In genomic region chr9:54708085-54708484, GRCm38 (mm10) we compare ENCODE assay signal across 27 mouse cellular contexts. TPM values are rescaled to one million over a fixed set of nuclear protein-coding genes. Genes with fewer than 3 reads are reported as not detected.
DNase-seq lines count a peak whose midpoint lies in the region; ATAC-seq and TF ChIP-seq lines count a peak whose summit lies in the region.
"Had no signal": no experiment of that assay in that cellular context is flagged by ENCODE, and none has a peak within 500 bp of the region (broad histone marks: within the 10 kb centered on the region; RNA-seq: fewer than 3 reads in every experiment).

No protein-coding gene starts in this region.

- H3K36me3 ChIP-seq in forebrain, embryonic 13.5 days (ENCODE audit: poor library complexity, severe bottlenecking) = peaks cover 26% of the 10 kb centered on the region
- peaks cover 27% of the 10 kb centered on the region for H3K36me3 ChIP-seq in forebrain, embryonic 10.5 days (replicated peaks)
- peaks cover 3% of the 10 kb centered on the region; the same call in 1 of the 2 replicates for H3K36me3 ChIP-seq in forebrain, embryonic 16.5 days (ENCODE audit: control insufficient read depth, insufficient read depth)
- peaks cover 12% of the 10 kb centered on the region for H3K36me3 ChIP-seq in forebrain, embryonic 12.5 days (replicated peaks)
- peaks cover 62% of the 10 kb centered on the region for H3K36me3 ChIP-seq in heart, postnatal 0 days (replicated peaks; ENCODE audit: control insufficient read depth, insufficient read depth, low read length)
- peaks cover 20% of the 10 kb centered on the region for H3K36me3 ChIP-seq in heart, adult 2 months (ENCODE audit: control insufficient read depth, insufficient read depth, low read length)

- DNase-seq in forebrain, embryonic 10.5 days (ENCODE audit: extremely low spot score, low spot score) = no peak
- DNase-seq in heart, postnatal 0 days (ENCODE audit: low spot score) = no peak
- DNase-seq in heart, adult 2 months = no peak
- DNase-seq in cerebellum, adult 9-10 months = no peak
- DNase-seq: adrenal gland, postnatal 10 days; adrenal gland, postnatal 36 days; B cell, adult 2 months; embryo, embryonic 11 days; gastrocnemius, postnatal 25 days; heart, postnatal 10 days; heart, postnatal 36 days; kidney, adult 11 months; kidney, adult 8-10 months had no signal

- H3K4me3 ChIP-seq in forebrain, embryonic 13.5 days = no peak overlapping the region
- H3K4me3 ChIP-seq in forebrain, embryonic 10.5 days = no peak overlapping the region
- no peak overlapping the region for H3K4me3 ChIP-seq in forebrain, embryonic 16.5 days (replicated peaks; ENCODE audit: low read length)
- H3K4me3 ChIP-seq in forebrain, embryonic 12.5 days (replicated peaks) = no peak overlapping the region
- no peak overlapping the region for H3K4me3 ChIP-seq in heart, postnatal 0 days (ENCODE audit: low read depth, low read length)
- no peak overlapping the region for H3K4me3 ChIP-seq in heart, adult 2 months
- H3K4me3 ChIP-seq: embryonic facial prominence, embryonic 10.5 days; embryonic facial prominence, embryonic 13.5 days; erythroblast, embryonic 14.5 days; heart, embryonic 10.5 days; heart, embryonic 13.5 days; hindbrain, embryonic 10.5 days; hindbrain, embryonic 13.5 days; intestine, embryonic 15.5 days had no signal

- WGBS in forebrain, embryonic 13.5 days = 89% methylated on average over 5 of the region's 5 CpGs
- WGBS in forebrain, embryonic 10.5 days = 91% methylated on average over 5 of the region's 5 CpGs
- 82% methylated on average over 5 of the region's 5 CpGs for WGBS in forebrain, embryonic 16.5 days
- 90% methylated on average over 5 of the region's 5 CpGs for WGBS in forebrain, embryonic 12.5 days
- WGBS in heart, postnatal 0 days = 73% methylated on average over 5 of the region's 5 CpGs
- 65% methylated on average over 5 of the region's 5 CpGs for whole genome bisulfite sequencing in heart, adult 2 months

- H3K9me3 ChIP-seq in forebrain, embryonic 13.5 days (replicated peaks) = no peaks in the 10 kb centered on the region
- no peaks in the 10 kb centered on the region for H3K9me3 ChIP-seq in forebrain, embryonic 10.5 days
- H3K9me3 ChIP-seq in forebrain, embryonic 16.5 days (ENCODE audit: control insufficient read depth, low read length) = no peaks in the 10 kb centered on the region
- no peaks in the 10 kb centered on the region for H3K9me3 ChIP-seq in forebrain, embryonic 12.5 days
- no peaks in the 10 kb centered on the region for H3K9me3 ChIP-seq in heart, postnatal 0 days (replicated peaks; ENCODE audit: control insufficient read depth, low read length)
- H3K9me3 ChIP-seq: embryonic facial prominence, embryonic 10.5 days; embryonic facial prominence, embryonic 13.5 days; G1E; heart, embryonic 10.5 days; heart, embryonic 13.5 days; hindbrain, embryonic 10.5 days; hindbrain, embryonic 13.5 days; intestine, embryonic 15.5 days had no signal

- ATAC-seq in forebrain, embryonic 13.5 days = no peak
- no peak for ATAC-seq in forebrain, embryonic 16.5 days
- no peak for ATAC-seq in forebrain, embryonic 12.5 days (ENCODE audit: low FRiP score)
- no peak for ATAC-seq in heart, postnatal 0 days (ENCODE audit: insufficient read depth, low read depth)
- ATAC-seq: intestine, embryonic 15.5 days; Patski had no signal

- peak overlapping the region; percentile 22; the same call in 1 of the 2 replicates for H3K27ac ChIP-seq in forebrain, embryonic 13.5 days
- no peak overlapping the region for H3K27ac ChIP-seq in forebrain, embryonic 10.5 days
- peak overlapping the region; percentile 48 for H3K27ac ChIP-seq in forebrain, embryonic 16.5 days (ENCODE audit: low read length)
- H3K27ac ChIP-seq in forebrain, embryonic 12.5 days = no peak overlapping the region
- H3K27ac ChIP-seq in heart, postnatal 0 days (ENCODE audit: low read depth) = 0 out of 2 replicates have a peak overlapping the region, but pooled peaks have one; percentile 2
- H3K27ac ChIP-seq in heart, adult 2 months = no peak overlapping the region
- H3K27ac ChIP-seq: embryonic facial prominence, embryonic 10.5 days; embryonic facial prominence, embryonic 13.5 days; heart, embryonic 10.5 days; heart, embryonic 13.5 days; hindbrain, embryonic 10.5 days; hindbrain, embryonic 13.5 days; intestine, embryonic 15.5 days had no signal

- peaks cover 2% of the 10 kb centered on the region; the same call in 1 of the 2 replicates for H3K79me2 ChIP-seq in heart, adult 2 months (replicated peaks; ENCODE audit: control insufficient read depth, insufficient read depth, low read length)

- TF ChIP-seq EP300 in heart, postnatal 0 days (IDR thresholded peaks at IDR 0.05; ENCODE audit: low read depth) = no peak
- no peak for TF ChIP-seq EP300 in heart, adult 2 months (IDR thresholded peaks at IDR 0.05; ENCODE audit: insufficient read depth, low read depth, low read length)

- H3K9ac ChIP-seq in forebrain, embryonic 13.5 days = no peak overlapping the region
- no peak overlapping the region for H3K9ac ChIP-seq in forebrain, embryonic 16.5 days (replicated peaks; ENCODE audit: low read depth, low read length)
- no peak overlapping the region for H3K9ac ChIP-seq in forebrain, embryonic 12.5 days
- H3K9ac ChIP-seq in heart, postnatal 0 days (replicated peaks; ENCODE audit: low read depth, low read length) = no peak overlapping the region
- no peak overlapping the region for H3K9ac ChIP-seq in heart, adult 2 months (ENCODE audit: low read depth, low read length)
- H3K9ac ChIP-seq: embryonic facial prominence, embryonic 13.5 days; heart, embryonic 13.5 days; hindbrain, embryonic 13.5 days; intestine, embryonic 15.5 days had no signal

- peaks cover 18% of the 10 kb centered on the region; the same call in 1 of the 2 replicates for H3K4me1 ChIP-seq in forebrain, embryonic 13.5 days
- H3K4me1 ChIP-seq in forebrain, embryonic 10.5 days = peaks cover 13% of the 10 kb centered on the region
- peaks cover 7% of the 10 kb centered on the region; the same call in 1 of the 2 replicates for H3K4me1 ChIP-seq in forebrain, embryonic 16.5 days (replicated peaks; ENCODE audit: control insufficient read depth, insufficient read depth, low read length)
- peaks cover 12% of the 10 kb centered on the region for H3K4me1 ChIP-seq in forebrain, embryonic 12.5 days
- H3K4me1 ChIP-seq in heart, postnatal 0 days (ENCODE audit: control insufficient read depth, insufficient read depth) = peaks cover 14% of the 10 kb centered on the region
- peaks cover 7% of the 10 kb centered on the region; the same call in 1 of the 2 replicates for H3K4me1 ChIP-seq in heart, adult 2 months (ENCODE audit: control insufficient read depth, insufficient read depth, low read length)
- H3K4me1 ChIP-seq: intestine, embryonic 15.5 days had no signal

- H3K27me3 ChIP-seq in forebrain, embryonic 13.5 days = no peaks in the 10 kb centered on the region
- 0 out of 2 replicates have a peak, but pooled peaks cover 3% of the 10 kb centered on the region for H3K27me3 ChIP-seq in forebrain, embryonic 10.5 days (ENCODE audit: poor library complexity, severe bottlenecking)
- H3K27me3 ChIP-seq in forebrain, embryonic 16.5 days (replicated peaks; ENCODE audit: control insufficient read depth, insufficient read depth, low read length) = no peaks in the 10 kb centered on the region
- 0 out of 2 replicates have a peak, but pooled peaks cover under 1% of the 10 kb centered on the region for H3K27me3 ChIP-seq in forebrain, embryonic 12.5 days
- no peaks in the 10 kb centered on the region for H3K27me3 ChIP-seq in heart, postnatal 0 days (ENCODE audit: control insufficient read depth, insufficient read depth, low read length)
- no peaks in the 10 kb centered on the region for H3K27me3 ChIP-seq in heart, adult 2 months (ENCODE audit: control insufficient read depth, insufficient read depth, low read length)
- H3K27me3 ChIP-seq: CH12.LX; embryonic facial prominence, embryonic 13.5 days; heart, embryonic 13.5 days; hindbrain, embryonic 13.5 days; intestine, embryonic 15.5 days; Patski had no signal

- intact Hi-C loops in heart, adult 2 months (cut with DNase I) = no loop called here

- TF ChIP-seq CTCF in heart, postnatal 0 days (IDR thresholded peaks at IDR 0.05; ENCODE audit: low read depth) = no peak
- TF ChIP-seq CTCF in heart, adult 2 months (IDR thresholded peaks at IDR 0.05) = no peak

- no peak overlapping the region for H3K4me2 ChIP-seq in forebrain, embryonic 13.5 days
- no peak overlapping the region for H3K4me2 ChIP-seq in forebrain, embryonic 16.5 days (ENCODE audit: low read length)
- no peak overlapping the region for H3K4me2 ChIP-seq in forebrain, embryonic 12.5 days
- no peak overlapping the region for H3K4me2 ChIP-seq in heart, postnatal 0 days (ENCODE audit: low read depth, low read length)
- H3K4me2 ChIP-seq: embryonic facial prominence, embryonic 13.5 days; heart, embryonic 13.5 days; hindbrain, embryonic 13.5 days; intestine, embryonic 15.5 days had no signal

- TF ChIP-seq POLR2A in heart, adult 2 months (IDR thresholded peaks at IDR 0.05; ENCODE audit: insufficient read depth, low read depth, low read length) = no peak

RNA-seq across cellular contexts. Expression of gene Dnaja4, which starts 9.4 kb away (rescaled TPM):
- 3.0 and 3.6 TPM in 2 replicates for polyA plus RNA-seq in forebrain, embryonic 13.5 days (2015; fragmentation: Nextera tagmentation; extraction: Ambion mirVana)
- 3.1 TPM in 2 replicates for polyA plus RNA-seq in forebrain, embryonic 10.5 days (2016; fragmentation: Nextera tagmentation; extraction: Ambion mirVana)
- polyA plus RNA-seq in forebrain, embryonic 16.5 days (2015; fragmentation: Nextera tagmentation; extraction: Ambion mirVana) = 6.5 and 6.9 TPM in 2 replicates
- polyA plus RNA-seq in forebrain, embryonic 12.5 days (2016; fragmentation: Nextera tagmentation; extraction: Ambion mirVana) = 2.8 and 3.1 TPM in 2 replicates
- 23.3 and 28.2 TPM in 2 replicates for total RNA-seq in heart, postnatal 0 days (2014; rRNA removed; ENCODE audit: low replicate concordance)
- polyA plus RNA-seq in heart, postnatal 0 days (2015; fragmentation: Nextera tagmentation; extraction: Ambion mirVana) = 36.1 and 39.2 TPM in 2 replicates
- 10 to 100 TPM; 81.9 to 85.5 TPM for total RNA-seq in heart, adult 2 months (2021)
- polyA plus RNA-seq in heart, adult 2 months (2012; rRNA removed) = 39.1 and 69.8 TPM in 2 replicates
- polyA plus RNA-seq: G1E had no signal

RNA-seq across cellular contexts. Expression of gene Wdr61, which starts 26.2 kb away (rescaled TPM):
- 149 and 151 TPM in 2 replicates for polyA plus RNA-seq in forebrain, embryonic 13.5 days (2015; fragmentation: Nextera tagmentation; extraction: Ambion mirVana)
- polyA plus RNA-seq in forebrain, embryonic 10.5 days (2016; fragmentation: Nextera tagmentation; extraction: Ambion mirVana) = 183 and 188 TPM in 2 replicates
- 115 and 126 TPM in 2 replicates for polyA plus RNA-seq in forebrain, embryonic 16.5 days (2015; fragmentation: Nextera tagmentation; extraction: Ambion mirVana)
- 140 and 142 TPM in 2 replicates for polyA plus RNA-seq in forebrain, embryonic 12.5 days (2016; fragmentation: Nextera tagmentation; extraction: Ambion mirVana)
- 35.1 and 65.5 TPM in 2 replicates for total RNA-seq in heart, postnatal 0 days (2014; rRNA removed; ENCODE audit: low replicate concordance)
- 91.8 and 92.2 TPM in 2 replicates for polyA plus RNA-seq in heart, postnatal 0 days (2015; fragmentation: Nextera tagmentation; extraction: Ambion mirVana)
- 10 to 100 TPM; 29.0 to 29.6 TPM for total RNA-seq in heart, adult 2 months (2021)
- polyA plus RNA-seq in heart, adult 2 months (2012; rRNA removed) = 21.3 and 37.7 TPM in 2 replicates

RNA-seq across cellular contexts. Expression of gene Acsbg1, which starts 46.4 kb away (rescaled TPM):
- 14.7 and 16.1 TPM in 2 replicates for polyA plus RNA-seq in forebrain, embryonic 13.5 days (2015; fragmentation: Nextera tagmentation; extraction: Ambion mirVana)
- polyA plus RNA-seq in forebrain, embryonic 10.5 days (2016; fragmentation: Nextera tagmentation; extraction: Ambion mirVana) = 7.7 and 9.6 TPM in 2 replicates
- polyA plus RNA-seq in forebrain, embryonic 16.5 days (2015; fragmentation: Nextera tagmentation; extraction: Ambion mirVana) = 19.5 and 22.6 TPM in 2 replicates
- 14.9 and 22.6 TPM in 2 replicates for polyA plus RNA-seq in forebrain, embryonic 12.5 days (2016; fragmentation: Nextera tagmentation; extraction: Ambion mirVana)
- total RNA-seq in heart, postnatal 0 days (2014; rRNA removed; ENCODE audit: low replicate concordance) = 0.69 TPM in 1 of 2 replicates, not detected in the other
- polyA plus RNA-seq in heart, postnatal 0 days (2015; fragmentation: Nextera tagmentation; extraction: Ambion mirVana) = 0.07 and 0.19 TPM in 2 replicates
- total RNA-seq in heart, adult 2 months (2021) = under 1 TPM; 0.30 to 0.31 TPM
- polyA plus RNA-seq in heart, adult 2 months (2012; rRNA removed) = 0.70 and 0.85 TPM in 2 replicates
- polyA plus RNA-seq: erythroblast, embryonic 14.5 days had no signal

RNA-seq across cellular contexts. Expression of gene Crabp1, which starts 56.5 kb away (rescaled TPM):
- polyA plus RNA-seq in forebrain, embryonic 13.5 days (2015; fragmentation: Nextera tagmentation; extraction: Ambion mirVana) = 34.3 and 44.4 TPM in 2 replicates
- polyA plus RNA-seq in forebrain, embryonic 10.5 days (2016; fragmentation: Nextera tagmentation; extraction: Ambion mirVana) = 1,057 and 1,193 TPM in 2 replicates
- 44.7 and 55.4 TPM in 2 replicates for polyA plus RNA-seq in forebrain, embryonic 16.5 days (2015; fragmentation: Nextera tagmentation; extraction: Ambion mirVana)
- polyA plus RNA-seq in forebrain, embryonic 12.5 days (2016; fragmentation: Nextera tagmentation; extraction: Ambion mirVana) = 106 and 133 TPM in 2 replicates
- not detected in 2 replicates for total RNA-seq in heart, postnatal 0 days (2014; rRNA removed; ENCODE audit: low replicate concordance)
- 0.34 and 0.60 TPM in 2 replicates for polyA plus RNA-seq in heart, postnatal 0 days (2015; fragmentation: Nextera tagmentation; extraction: Ambion mirVana)
- not detected for total RNA-seq in heart, adult 2 months (2021)
- polyA plus RNA-seq in heart, adult 2 months (2012; rRNA removed) = 0.23 TPM in 1 of 2 replicates, not detected in the other
- total RNA-seq: CH12.LX; G1E; heart, postnatal 10 days; heart, postnatal 36 days had no signal
- polyA plus RNA-seq: erythroblast, embryonic 14.5 days; G1E; Patski had no signal

Comparison
In these comparisons a context has a peak if more than half of its experiments do, and no peak if none do; other contexts are left out.
1. H3K27ac ChIP-seq: peak in forebrain, embryonic 13.5 days (single experiment), forebrain, embryonic 16.5 days (single experiment) and heart, postnatal 0 days (single experiment); none in forebrain, embryonic 10.5 days (single experiment), forebrain, embryonic 12.5 days (single experiment) and heart, adult 2 months (single experiment).